Mouse (Mus musculus) urinary bladder, adult 2 months (tissue): ENCODE measurements around the gene 1110008P14Rik. TPM values are rescaled to one million over a fixed set of nuclear protein-coding genes. Genes with fewer than 3 reads are reported as not detected.
A peak's percentile ranks its signal among the peaks of the same experiment; 100 is the strongest.

ENCODE experiments used
- DNase-seq: peaks from one replicate; pipeline ENCODE4 v3.0.0; 2022; ENCODE audit warnings: low spot score
- polyA plus RNA-seq: library from polyadenylated mRNA; depleted of rRNA; stranded (reverse); fragments of >200 nt; gene quantifications from 2 replicates; pipeline ENCODE4 v1.2.3, GENCODE M21; 2012

The 1110008P14Rik gene
- polyA plus RNA-seq, 1 experiment: 129 TPM

GRCm38 (mm10) chr2:32408429-32409424 is 27.0 kb upstream of the 1110008P14Rik start:
- no peak for DNase-seq

- no peak for DNase-seq
Observed at GRCm38 (mm10) chr2:32407144-32407824, 25.5 kb upstream of the 1110008P14Rik start.

DNA sequence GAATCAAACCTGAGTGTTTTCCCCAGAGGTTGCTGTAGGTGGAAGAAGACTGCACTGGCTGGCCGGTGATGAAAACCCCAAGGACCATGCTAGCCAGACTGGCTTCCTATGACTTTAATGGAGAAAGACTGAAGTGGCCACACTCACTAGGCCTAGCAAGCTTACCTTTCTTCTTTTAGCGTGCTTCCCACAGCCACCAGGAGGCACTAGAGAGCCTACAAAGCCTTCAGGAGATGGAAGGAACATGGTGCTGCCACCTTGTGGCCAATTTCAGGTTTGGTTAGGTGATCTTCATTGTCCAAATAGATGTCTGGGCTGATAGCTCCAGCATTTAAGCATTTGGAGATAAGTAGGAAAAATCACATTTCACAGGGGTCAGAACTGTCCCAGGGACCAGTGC is 22.9 kb upstream of the 1110008P14Rik start:
- peak; percentile 72 for DNase-seq

GRCm38 (mm10) chr2:32396695-32397094 is 15.0 kb upstream of the 1110008P14Rik start:
- no peak for DNase-seq

DNA sequence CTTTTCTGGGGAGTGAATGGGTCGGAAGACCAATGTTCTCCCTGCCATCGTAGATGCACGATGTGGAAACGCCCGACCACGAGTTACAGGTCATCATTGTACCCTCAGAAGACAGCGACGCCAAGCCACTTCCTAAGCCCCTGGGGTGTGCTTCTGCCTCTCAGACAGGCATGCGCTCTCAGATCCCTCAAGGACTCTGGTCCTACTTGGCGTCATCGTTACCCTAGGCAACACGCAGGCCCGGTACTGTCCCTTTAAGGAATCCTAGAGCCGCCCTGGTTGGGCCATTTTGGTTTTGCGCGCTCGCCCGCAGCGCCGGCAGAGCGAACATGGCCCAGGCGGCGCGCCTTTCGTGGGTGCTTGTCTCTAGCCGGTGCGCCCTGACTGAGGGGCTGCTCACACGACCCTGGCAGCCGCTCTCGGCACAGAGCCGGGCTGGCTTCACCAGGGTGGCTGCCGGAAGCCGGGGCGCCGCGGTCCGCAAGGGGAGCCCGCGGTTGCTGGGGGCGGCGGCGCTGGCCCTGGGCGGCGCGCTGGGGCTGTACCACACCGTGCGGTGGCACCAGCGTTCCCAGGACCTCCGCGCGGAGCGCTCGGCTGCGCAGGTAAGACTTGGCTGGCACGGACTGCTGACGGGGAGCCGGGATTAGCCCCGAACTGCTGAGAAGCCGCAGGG is 14.3 kb upstream of the 1110008P14Rik start:
- DNase-seq: peak; percentile 82

GRCm38 (mm10) chr2:32395484-32395945 is 13.8 kb upstream of the 1110008P14Rik start, which contains the start of gene Ptges2:
Gene Ptges2 (plus strand): TSS chr2:32395896.
- peak; percentile 81 for DNase-seq

GRCm38 (mm10) chr2:32394973-32395372 is 13.2 kb upstream of the 1110008P14Rik start:
- no peak for DNase-seq

- no peak for DNase-seq
Observed at GRCm38 (mm10) chr2:32392063-32392462, 10.3 kb upstream of the 1110008P14Rik start.

DNA sequence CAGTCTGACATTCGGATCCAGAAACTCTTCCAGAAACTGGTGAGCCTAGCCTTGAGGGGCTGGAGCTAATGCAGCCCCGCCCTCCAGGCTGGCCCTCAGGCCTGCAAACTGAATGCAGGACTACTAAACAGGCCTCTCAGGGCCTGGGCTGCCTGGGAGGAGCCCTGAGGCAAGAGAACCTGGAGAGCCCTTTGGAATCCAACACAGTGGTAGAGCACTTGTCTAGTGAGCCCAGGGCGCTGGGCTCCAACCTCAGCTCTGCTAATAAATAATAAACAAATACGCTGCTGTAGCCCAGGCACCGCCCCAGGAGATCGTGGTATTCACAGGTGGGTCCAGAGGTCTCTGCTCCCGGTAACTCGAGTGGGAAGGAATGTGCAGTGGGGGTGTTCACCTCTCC is 9.1 kb upstream of the 1110008P14Rik start:
- no peak for DNase-seq

DNA sequence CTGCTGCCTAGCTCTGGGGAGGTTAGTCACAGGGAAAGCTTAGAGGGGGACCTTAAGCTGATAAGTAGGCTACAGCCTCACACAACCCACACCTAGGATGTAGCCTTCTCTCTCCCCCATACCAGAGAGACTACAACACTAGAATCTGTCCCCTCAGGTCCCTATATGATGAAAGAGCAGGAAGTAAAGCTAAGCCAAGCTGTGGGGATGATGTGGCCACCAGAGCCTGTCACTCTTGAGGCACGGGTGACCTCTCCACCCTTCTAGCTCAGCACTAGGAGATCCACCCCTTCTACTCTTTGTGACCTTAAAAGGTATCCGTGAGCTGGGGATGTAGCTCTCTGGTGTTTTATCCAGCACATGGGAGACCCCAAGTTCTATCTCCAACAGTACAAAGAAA is 7.4 kb upstream of the 1110008P14Rik start:
- no peak for DNase-seq

GRCm38 (mm10) chr2:32387706-32388490 is 6.2 kb upstream of the 1110008P14Rik start, which contains the start of gene Lcn2:
Gene Lcn2 (minus strand): TSS chr2:32388252.
- no peak for DNase-seq

DNA sequence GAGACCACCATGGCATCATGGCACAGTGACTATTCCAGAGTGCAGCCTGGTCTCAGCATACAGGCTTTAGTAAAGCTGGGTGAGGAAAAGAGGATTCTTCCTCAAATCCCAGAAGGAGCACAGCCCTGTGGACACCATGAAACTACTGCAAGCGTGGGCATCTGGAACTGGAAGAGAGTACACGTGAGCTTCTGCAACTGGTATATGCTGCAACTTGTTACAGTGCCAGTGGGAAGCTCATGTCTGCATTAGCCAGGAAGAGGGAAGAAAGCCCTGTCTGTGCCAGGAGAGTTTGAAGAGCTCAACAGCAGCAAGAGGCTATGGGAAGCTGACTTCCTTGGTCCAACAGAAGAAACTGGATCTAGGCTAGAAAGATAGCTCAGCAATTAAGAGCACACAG is 951 bp upstream of the 1110008P14Rik start:
- DNase-seq: no peak

GRCm38 (mm10) chr2:32381141-32381774 is 480 bp downstream of the 1110008P14Rik start:
- no peak for DNase-seq

- DNase-seq: no peak
Observed at GRCm38 (mm10) chr2:32380001-32380500, 1.7 kb downstream of the 1110008P14Rik start.

DNA sequence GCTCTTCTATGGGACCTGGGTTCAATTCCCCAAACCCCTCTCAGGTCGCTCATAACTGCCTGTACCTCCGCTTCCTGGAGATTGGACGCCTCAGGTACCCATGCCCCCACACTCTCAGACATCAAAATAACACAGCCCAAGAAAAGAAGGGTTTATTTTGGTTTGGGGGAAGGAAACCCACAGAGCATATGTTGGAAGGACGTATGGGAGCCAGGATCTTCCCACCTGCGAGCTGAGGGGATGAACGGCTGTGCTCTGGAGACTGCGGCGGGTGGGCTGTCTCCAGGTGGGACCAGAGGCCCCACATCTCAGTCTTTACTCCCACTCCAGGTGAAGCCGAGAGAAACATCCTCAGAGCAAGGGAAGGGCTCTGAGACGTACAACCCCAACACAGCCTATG is 4.8 kb downstream of the 1110008P14Rik start:
- DNase-seq: no peak

DNA sequence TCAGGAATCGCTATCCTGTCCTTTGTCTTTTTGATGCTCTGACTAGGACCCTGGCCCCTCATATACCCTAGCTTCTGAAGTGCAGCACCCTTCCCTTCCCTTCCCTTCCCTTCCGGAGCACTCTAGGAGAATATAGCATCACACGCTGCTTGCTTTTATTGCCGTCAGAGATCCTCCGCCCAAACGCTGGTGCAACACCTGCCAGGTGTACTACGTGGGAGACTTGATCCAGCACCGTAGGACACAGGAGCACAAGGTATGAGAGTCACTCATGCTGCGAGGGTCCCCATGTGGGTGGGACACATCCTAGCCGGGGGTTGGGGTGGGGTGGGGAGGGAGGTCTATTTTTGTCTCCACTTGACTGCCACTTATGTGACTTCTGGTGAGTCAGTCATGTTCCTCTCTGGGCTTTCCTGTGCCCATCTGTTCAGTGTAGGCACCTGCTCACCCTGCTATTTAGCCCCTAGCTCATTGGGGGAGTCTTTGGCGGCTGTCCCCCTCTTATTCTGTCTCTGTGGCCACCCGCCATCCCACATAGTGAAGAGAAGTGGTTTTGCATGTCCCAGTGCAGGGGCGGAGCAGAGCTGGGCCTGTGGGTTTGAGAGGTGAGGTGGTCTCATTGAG is 6.3 kb downstream of the 1110008P14Rik start:
- no peak for DNase-seq

DNA sequence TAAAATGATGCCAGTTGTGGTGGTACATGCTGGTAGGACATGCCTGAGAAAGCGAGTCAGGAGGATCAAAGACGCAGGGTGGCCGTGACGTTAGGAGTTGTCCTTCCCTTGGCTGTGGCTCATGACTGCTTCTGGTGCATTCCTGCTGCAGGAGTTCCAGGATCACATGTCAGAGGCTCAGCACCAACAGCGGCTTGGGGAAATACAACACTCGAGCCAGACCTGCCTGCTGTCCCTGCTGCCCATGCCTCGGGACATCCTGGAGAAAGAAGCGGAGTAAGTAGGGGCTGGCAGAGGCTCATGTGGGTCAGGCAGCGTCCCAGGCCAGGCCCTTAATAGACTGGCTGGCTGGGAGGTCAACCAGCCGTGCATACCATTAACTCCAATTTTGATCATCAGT is 7.5 kb downstream of the 1110008P14Rik start:
- DNase-seq: no peak

DNA sequence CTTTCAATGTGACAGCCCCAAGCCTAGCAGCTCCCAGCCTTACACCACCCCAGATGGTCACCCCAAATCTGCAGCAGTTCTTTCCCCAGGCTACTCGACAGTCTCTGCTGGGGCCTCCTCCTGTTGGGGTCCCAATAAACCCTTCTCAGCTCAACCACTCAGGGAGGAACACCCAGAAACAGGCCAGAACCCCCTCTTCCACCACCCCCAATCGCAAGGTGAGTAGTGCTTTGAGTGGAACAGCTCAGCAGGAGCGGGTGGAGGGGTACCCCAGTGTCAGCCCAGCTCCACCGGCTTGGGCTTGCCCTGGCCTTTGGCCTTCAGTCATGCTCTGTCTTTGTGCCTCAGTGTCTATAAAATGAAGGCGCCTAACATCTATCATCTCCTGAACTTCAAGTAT is 14.4 kb downstream of the 1110008P14Rik start:
- no peak for DNase-seq

DNA sequence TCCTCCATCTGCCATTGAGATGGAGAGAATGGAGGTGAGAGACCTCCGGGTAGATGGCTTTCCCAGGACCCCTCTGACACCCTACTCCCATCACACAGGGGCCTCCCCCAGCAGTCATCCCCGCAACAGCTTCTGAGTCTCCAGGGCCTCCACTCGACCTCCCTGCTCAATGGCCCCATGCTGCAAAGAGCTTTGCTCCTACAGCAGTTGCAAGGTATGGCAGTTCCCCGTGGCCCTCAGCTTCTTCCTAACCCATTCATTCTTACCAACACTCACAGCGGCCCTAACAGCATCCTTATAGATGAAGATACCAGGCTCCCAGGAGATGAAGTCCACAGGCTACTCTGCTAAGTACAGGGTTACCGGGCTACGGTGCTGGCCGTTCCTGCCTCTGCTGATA is 17.6 kb downstream of the 1110008P14Rik start:
- DNase-seq: no peak
